Mouse (Mus musculus) spleen, embryonic (tissue): Measurements from ENCODE around the gene Otop1.

Experiments used
- CTCF ChIA-PET: fragments of 350-600 bp; sonication (Branson Sonifier 250); formaldehyde crosslinking; loops from one replicate; lab custom pipeline; 2022; lab: Charles Lee

The Otop1 gene

GRCm38 (mm10) chr5:38275771-38276170, at the start of gene Otop1:
Otop1 (plus strand) TSS chr5:38275972.
- CTCF ChIA-PET, result no interaction called here

- CTCF ChIA-PET, result no interaction called here
These were observed 40.4 kb upstream of the Otop1 start for GRCm38 (mm10) chr5:38235422-38235821.

- CTCF ChIA-PET, result no interaction called here
These were observed 39.1 kb upstream of the Otop1 start for GRCm38 (mm10) chr5:38236627-38237026.

GRCm38 (mm10) chr5:38240727-38241472, 34.9 kb upstream of the Otop1 start:
- CTCF ChIA-PET, result no interaction called here

GRCm38 (mm10) chr5:38241473-38241834, 34.3 kb upstream of the Otop1 start:
- CTCF ChIA-PET, result no interaction called here

- CTCF ChIA-PET, result no interaction called here
These were observed 33.8 kb upstream of the Otop1 start for GRCm38 (mm10) chr5:38241966-38242365.

- CTCF ChIA-PET, result no interaction called here
These were observed 20.6 kb upstream of the Otop1 start for GRCm38 (mm10) chr5:38255195-38255594.

GRCm38 (mm10) chr5:38255644-38256043, 20.1 kb upstream of the Otop1 start:
- CTCF ChIA-PET, result no interaction called here

- CTCF ChIA-PET, result interaction anchor here (0.5 kb wide), 1 partner anchor 65 kb away, joined by 3 read pairs; no protein-coding TSS in a partner anchor
These were observed 19.2 kb upstream of the Otop1 start for GRCm38 (mm10) chr5:38256551-38256950.

GRCm38 (mm10) chr5:38258034-38258772, 17.6 kb upstream of the Otop1 start:
- CTCF ChIA-PET, result interaction anchor here (0.6 to 1.3 kb wide), 2 partner anchors 9 to 1274 kb away, joined by 3 read pairs; no protein-coding TSS in a partner anchor

- CTCF ChIA-PET, result interaction anchor here (1.3 kb wide), 1 partner anchor 9 kb away, joined by 3 read pairs; no protein-coding TSS in a partner anchor
These were observed 17.0 kb upstream of the Otop1 start for GRCm38 (mm10) chr5:38258773-38259146.

- CTCF ChIA-PET, result no interaction called here
These were observed 16.2 kb upstream of the Otop1 start for GRCm38 (mm10) chr5:38259455-38260106.

- CTCF ChIA-PET, result no interaction called here
These were observed 15.6 kb upstream of the Otop1 start, which contains the start of gene Tmem128 for GRCm38 (mm10) chr5:38260107-38260682. Tmem128 (plus strand) TSS chr5:38260185.

GRCm38 (mm10) chr5:38270942-38271341, 4.8 kb upstream of the Otop1 start:
- CTCF ChIA-PET, result no interaction called here

- CTCF ChIA-PET, result no interaction called here
These were observed 1.9 kb upstream of the Otop1 start for GRCm38 (mm10) chr5:38273831-38274230.

- CTCF ChIA-PET, result no interaction called here
These were observed 679 bp downstream of the Otop1 start for GRCm38 (mm10) chr5:38276451-38276850.

- CTCF ChIA-PET, result no interaction called here
These were observed 1.5 kb downstream of the Otop1 start for GRCm38 (mm10) chr5:38277098-38277866.

GRCm38 (mm10) chr5:38277936-38278600, 2.3 kb downstream of the Otop1 start:
- CTCF ChIA-PET, result no interaction called here

GRCm38 (mm10) chr5:38280075-38280474, 4.3 kb downstream of the Otop1 start:
- CTCF ChIA-PET, result no interaction called here

- CTCF ChIA-PET, result no interaction called here
These were observed 10.0 kb downstream of the Otop1 start for GRCm38 (mm10) chr5:38285724-38286123.

- CTCF ChIA-PET, result no interaction called here
These were observed 12.7 kb downstream of the Otop1 start for GRCm38 (mm10) chr5:38288476-38288875.
